Mouse (Mus musculus) erythroid progenitor cell, adult 5-6 weeks (primary cell): ENCODE measurements around the gene Slc6a15. TPM values are rescaled to one million over a fixed set of nuclear protein-coding genes. Genes with fewer than 3 reads are reported as not detected.

Source experiments
- ATAC-seq: replicated peaks from 2 replicates; pipeline ENCODE4 v1.8.0; 2016; ENCODE audit warnings: moderate number of reproducible peaks, mild to moderate bottlenecking, moderate TSS enrichment, inconsistent platforms; ENCODE audit not compliant: poor library complexity, low FRiP score, severe bottlenecking
- total RNA-seq, 2 experiments: library from RNA; stranded (forward) in 1 of 2; stranded (reverse) in 1 of 2; fragments of 150-400 nt in 1 of 2; fragments of 186-747, 209-891 nt in 1 of 2; gene quantifications; 2 replicates each; pipeline versions ENCODE4 v1.2.3 to v1.2.4; 2015 to 2017; ENCODE audit warnings: low replicate concordance in 2 of 2

Gene Slc6a15
- total RNA-seq (2015; ENCODE audit: low replicate concordance), result not detected in 2 replicates
- not detected in 2 replicates for total RNA-seq (2017; ENCODE audit: low replicate concordance)

GRCm38 (mm10) chr10:103367371-103368295 lies at the start of gene Slc6a15:
Gene Slc6a15, plus strand, starts transcription at chr10:103367783.
- no peak; the same call in 1 of the 2 replicates for ATAC-seq

GRCm38 (mm10) chr10:103321941-103322340 lies 45.6 kb upstream of the Slc6a15 start:
- ATAC-seq, result no peak

GRCm38 (mm10) chr10:103323386-103323785 lies 44.2 kb upstream of the Slc6a15 start:
- no peak for ATAC-seq

GRCm38 (mm10) chr10:103334306-103334705 lies 33.3 kb upstream of the Slc6a15 start:
- no peak for ATAC-seq

GRCm38 (mm10) chr10:103339928-103340327 lies 27.7 kb upstream of the Slc6a15 start:
- no peak for ATAC-seq

- no peak for ATAC-seq
Observed at GRCm38 (mm10) chr10:103346797-103347196, 20.8 kb upstream of the Slc6a15 start.

GRCm38 (mm10) chr10:103368296-103369080 lies 905 bp downstream of the Slc6a15 start:
- 0 out of 2 replicates have a peak, but pooled peaks have one; percentile 42 for ATAC-seq

GRCm38 (mm10) chr10:103369081-103369420 lies 1.5 kb downstream of the Slc6a15 start:
- ATAC-seq, result no peak

GRCm38 (mm10) chr10:103402171-103402570 lies 34.6 kb downstream of the Slc6a15 start:
- no peak for ATAC-seq

GRCm38 (mm10) chr10:103427717-103428116 lies 60.1 kb downstream of the Slc6a15 start:
- ATAC-seq, result no peak

GRCm38 (mm10) chr10:103442588-103442987 lies 75.0 kb downstream of the Slc6a15 start:
- no peak for ATAC-seq

- ATAC-seq, result peak; percentile 39
Observed at GRCm38 (mm10) chr10:103443070-103443469, 75.5 kb downstream of the Slc6a15 start.

- ATAC-seq, result no peak
Observed at GRCm38 (mm10) chr10:103448340-103448739, 80.8 kb downstream of the Slc6a15 start.

GRCm38 (mm10) chr10:103457896-103458295 lies 90.3 kb downstream of the Slc6a15 start:
- no peak for ATAC-seq

Other genes starting within 250 kb of the Slc6a15 start
- not detected in 2 replicates for gene Lrriq1, start 131.5 kb upstream of the Slc6a15 start, total RNA-seq (2015; ENCODE audit: low replicate concordance)
- gene Lrriq1, start 131.5 kb upstream of the Slc6a15 start, total RNA-seq (2017; ENCODE audit: low replicate concordance), result not detected in 2 replicates